Mouse (Mus musculus): ENCODE data around the gene Itgad. TPM values are rescaled to one million over a fixed set of nuclear protein-coding genes. Genes with fewer than 3 reads are reported as not detected.

Itgad gene
- polyA plus RNA-seq, 1 experiment from 2014 or later: 0.04 TPM

Other genes with a start within 250 kb of the Itgad start
- gene Kat8, start 241.9 kb upstream of the Itgad start, polyA plus RNA-seq (2015; fragmentation: Nextera tagmentation; extraction: Ambion mirVana): 37.2 and 38.9 TPM in 2 replicates
- gene Prss8, start 224.3 kb upstream of the Itgad start, polyA plus RNA-seq (2015; fragmentation: Nextera tagmentation; extraction: Ambion mirVana): 101 and 108 TPM in 2 replicates
- 12.3 and 12.4 TPM in 2 replicates for gene Prss36, start 207.7 kb upstream of the Itgad start, polyA plus RNA-seq (2015; fragmentation: Nextera tagmentation; extraction: Ambion mirVana)
- gene Fus, start 186.9 kb upstream of the Itgad start, polyA plus RNA-seq (2015; fragmentation: Nextera tagmentation; extraction: Ambion mirVana): 299 and 328 TPM in 2 replicates
- 37.6 and 51.2 TPM in 2 replicates for gene Pycard, start 160.5 kb upstream of the Itgad start, polyA plus RNA-seq (2015; fragmentation: Nextera tagmentation; extraction: Ambion mirVana)
- gene Trim72, start 150.4 kb upstream of the Itgad start, polyA plus RNA-seq (2015; fragmentation: Nextera tagmentation; extraction: Ambion mirVana): 0.28 and 0.63 TPM in 2 replicates
- gene Itgam, start 91.7 kb upstream of the Itgad start, polyA plus RNA-seq (2015; fragmentation: Nextera tagmentation; extraction: Ambion mirVana): 1.3 and 1.6 TPM in 2 replicates
- gene Gm49368, start 91.7 kb upstream of the Itgad start, polyA plus RNA-seq (2015; fragmentation: Nextera tagmentation; extraction: Ambion mirVana): not detected in 2 replicates
- 0.11 and 0.28 TPM in 2 replicates for gene Itgax, start 24.8 kb upstream of the Itgad start, polyA plus RNA-seq (2015; fragmentation: Nextera tagmentation; extraction: Ambion mirVana)
- gene Cox6a2, start 52.0 kb downstream of the Itgad start, polyA plus RNA-seq (2015; fragmentation: Nextera tagmentation; extraction: Ambion mirVana): 22.4 and 28.3 TPM in 2 replicates
- 20.0 TPM in 2 replicates for gene Armc5, start 83.0 kb downstream of the Itgad start, polyA plus RNA-seq (2015; fragmentation: Nextera tagmentation; extraction: Ambion mirVana)
- gene 9130023H24Rik, start 83.7 kb downstream of the Itgad start, polyA plus RNA-seq (2015; fragmentation: Nextera tagmentation; extraction: Ambion mirVana): 9.4 TPM in 2 replicates
- 190 and 203 TPM in 2 replicates for gene Tgfb1i1, start 92.4 kb downstream of the Itgad start, polyA plus RNA-seq (2015; fragmentation: Nextera tagmentation; extraction: Ambion mirVana)
- gene Slc5a2, start 111.3 kb downstream of the Itgad start, polyA plus RNA-seq (2015; fragmentation: Nextera tagmentation; extraction: Ambion mirVana): 0.39 TPM in 1 of 2 replicates, not detected in the other
- 32.0 and 36.3 TPM in 2 replicates for gene BC017158, start 143.8 kb downstream of the Itgad start, polyA plus RNA-seq (2015; fragmentation: Nextera tagmentation; extraction: Ambion mirVana)